Mouse (Mus musculus) hindbrain, postnatal 0 days (tissue): ENCODE measurements at regions not wholly inside any gene's neighbourhood (a gene's known extent, or its start where the extent isn't known, plus 50 kb on each side); places are given as distances from the start of the nearest gene placed in this dataset.
A peak's percentile ranks its signal among the peaks of the same experiment; 100 is the strongest.

Experiments used
- ATAC-seq: fragments of 200-750 bp; cut with Nextera tagmentation; 2 replicates; pipeline ENCODE4 v1.8.0; 2017; ENCODE audit warnings: mild to moderate bottlenecking, moderate TSS enrichment, moderate library complexity
- DNase-seq: peaks from one replicate; pipeline ENCODE4 v3.0.0-alpha.2; 2015; ENCODE audit warnings: low spot score
- H3K27ac ChIP-seq: fragments of 300-500 bp; sonication (generic); 2 replicates; pipeline ENCODE4 v1.5.1; 2014; ENCODE audit warnings: mild to moderate bottlenecking
- H3K27me3 ChIP-seq: fragments of 300-500 bp; sonication (generic); 2 replicates; pipeline ENCODE4 v1.6.1; 2014; ENCODE audit warnings: low read length, mixed read lengths; ENCODE audit not compliant: insufficient read depth
- H3K36me3 ChIP-seq: fragments of 300-500 bp; sonication (generic); 2 replicates; pipeline ENCODE4 v1.6.1; 2014; ENCODE audit warnings: low read length, mixed read lengths; ENCODE audit not compliant: insufficient read depth
- H3K4me1 ChIP-seq: fragments of 300-500 bp; sonication (generic); 2 replicates; pipeline ENCODE4 v1.6.1; 2014; ENCODE audit warnings: antibody characterized with exemption, low read length, mixed read lengths; ENCODE audit not compliant: insufficient read depth
- H3K4me2 ChIP-seq: fragments of 300-500 bp; sonication (generic); 2 replicates; pipeline ENCODE4 v1.6.1; 2014; ENCODE audit warnings: low read depth, mild to moderate bottlenecking, low read length, moderate library complexity, mixed read lengths
- H3K4me3 ChIP-seq: fragments of 300-500 bp; sonication (generic); 2 replicates; pipeline ENCODE4 v1.5.1; 2014; ENCODE audit warnings: low read length
- H3K9ac ChIP-seq: fragments of 300-500 bp; sonication (generic); replicated peaks from 2 replicates; pipeline ENCODE4 v1.6.1; 2014; ENCODE audit warnings: mild to moderate bottlenecking, low read length, moderate library complexity, mixed read lengths
- H3K9me3 ChIP-seq: fragments of 300-500 bp; sonication (generic); 2 replicates; pipeline ENCODE4 v1.6.1; 2016; ENCODE audit warnings: low read length, mixed read lengths
- CTCF ChIP-seq: IDR thresholded peaks from 2 replicates; pipeline ENCODE4 v1.5.1; 2016; ENCODE audit warnings: antibody characterized with exemption, control low read depth, low read depth
- WGBS: fragments of 180-500 bp; shearing (Covaris S2); extraction: QIAGEN DNeasy Blood & Tissue Kit; methylation state at CpG from one replicate; pipeline ENCODE4 v1.1.7; 2014; 5-methylcytosine and 5-hydroxymethylcytosine counted together

DNA sequence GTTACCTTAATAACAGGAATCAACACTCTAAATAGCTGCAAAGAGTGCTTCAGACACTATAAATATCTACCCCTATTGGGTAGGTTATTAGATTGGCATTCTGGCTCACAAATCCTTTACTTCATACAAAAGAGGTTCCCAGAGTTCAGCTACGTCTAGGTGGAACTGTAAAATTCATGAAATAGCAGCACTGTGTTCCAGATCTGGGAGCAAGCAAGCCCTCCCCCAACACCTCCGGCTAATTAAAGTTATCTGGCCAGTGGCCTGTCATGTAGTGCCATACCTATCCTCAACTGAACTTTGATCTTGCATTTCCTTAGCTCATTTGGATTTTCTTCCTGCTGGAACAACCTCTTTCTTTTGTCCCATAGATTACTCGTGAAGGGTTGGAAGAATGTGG, 75.4 kb upstream of the Ppp2r3a start:
- H3K27me3 ChIP-seq = no peaks in the 10 kb centered on the region
- H3K4me3 ChIP-seq = no peak overlapping the region
- no peaks in the 10 kb centered on the region for H3K9me3 ChIP-seq
- no peak overlapping the region for H3K4me2 ChIP-seq
- no peak overlapping the region for H3K9ac ChIP-seq
- no peak for TF ChIP-seq CTCF
- DNase-seq (no peak), ATAC-seq (no peak)
- H3K27ac ChIP-seq = no peak overlapping the region
- H3K4me1 ChIP-seq = no peaks in the 10 kb centered on the region
- WGBS = 63% methylated on average over 3 of the region's 3 CpGs
- no peaks in the 10 kb centered on the region for H3K36me3 ChIP-seq

DNA sequence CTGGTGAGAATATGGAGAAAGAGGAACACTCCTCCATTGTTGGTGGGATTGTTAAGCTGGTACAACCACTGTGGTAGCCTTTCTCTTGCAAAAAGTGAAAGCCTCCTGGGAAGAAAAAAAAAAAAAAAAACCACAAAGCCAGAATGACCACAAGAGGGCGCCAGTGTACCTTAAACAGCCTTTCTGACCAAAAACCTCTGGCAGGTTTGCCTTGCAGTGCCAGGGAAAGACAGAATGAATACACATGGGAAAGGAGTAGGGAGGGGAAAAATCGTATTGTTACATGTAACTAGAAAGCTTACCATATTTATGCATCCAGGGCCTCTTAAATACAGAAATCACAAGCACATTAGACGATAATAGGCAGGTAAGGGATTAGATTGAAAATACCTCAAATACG, 62.4 kb upstream of the Ppp2r3a start:
- ATAC-seq (no peak), DNase-seq (peak; percentile 91)
- no peaks in the 10 kb centered on the region for H3K36me3 ChIP-seq
- 33% methylated on average over 4 of the region's 4 CpGs for WGBS
- H3K4me2 ChIP-seq = no peak overlapping the region
- no peaks in the 10 kb centered on the region for H3K27me3 ChIP-seq
- peak; percentile 91 for TF ChIP-seq CTCF
- H3K4me1 ChIP-seq = no peaks in the 10 kb centered on the region
- no peaks in the 10 kb centered on the region for H3K9me3 ChIP-seq
- no peak overlapping the region for H3K27ac ChIP-seq
- no peak overlapping the region for H3K4me3 ChIP-seq
- no peak overlapping the region for H3K9ac ChIP-seq

- ATAC-seq (no peak), DNase-seq (peak; percentile 1)
- no peak for TF ChIP-seq CTCF
- no peak overlapping the region for H3K4me2 ChIP-seq
- no peaks in the 10 kb centered on the region for H3K4me1 ChIP-seq
- H3K9ac ChIP-seq = no peak overlapping the region
- WGBS = 82% methylated on average over 10 of the region's 10 CpGs
- no peaks in the 10 kb centered on the region for H3K27me3 ChIP-seq
- H3K9me3 ChIP-seq = no peaks in the 10 kb centered on the region
- H3K27ac ChIP-seq = no peak overlapping the region
- H3K4me3 ChIP-seq = no peak overlapping the region
- H3K36me3 ChIP-seq = no peaks in the 10 kb centered on the region
These were observed 54.9 kb upstream of the Ppp2r3a start for GRCm38 (mm10) chr9:101306408-101306935.

DNA sequence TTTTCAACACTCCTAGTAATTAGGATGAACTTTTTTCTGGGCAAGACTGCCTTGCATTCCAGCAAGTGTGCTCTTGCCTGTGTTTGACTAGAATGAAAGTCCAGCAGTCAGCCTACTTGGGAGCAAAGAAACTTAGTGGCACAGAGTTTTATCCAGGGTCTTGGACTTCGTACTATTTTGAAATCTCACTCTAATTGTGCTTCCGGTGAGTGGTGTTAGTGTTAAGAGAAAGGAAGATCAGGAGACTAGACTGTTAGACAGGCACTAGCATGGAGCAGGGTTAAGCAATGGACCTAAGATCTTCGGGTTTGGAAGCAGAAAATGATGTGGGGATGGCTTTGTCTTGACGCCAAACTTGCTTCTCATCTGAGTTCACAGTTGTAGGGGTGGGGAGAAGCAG, 54.1 kb upstream of the Ppp2r3a start:
- Histone ChIP-seq H3K9me3 (no peaks in the 10 kb centered on the region), H3K36me3 (no peaks in the 10 kb centered on the region), H3K4me2 (no peak overlapping the region), H3K27ac (no peak overlapping the region), H3K4me1 (no peaks in the 10 kb centered on the region), H3K27me3 (no peaks in the 10 kb centered on the region), H3K9ac (no peak overlapping the region), H3K4me3 (no peak overlapping the region)
- ATAC-seq (no peak), DNase-seq (no peak)
- 88% methylated on average over 4 of the region's 4 CpGs for WGBS
- no peak for TF ChIP-seq CTCF
